Mouse (Mus musculus) forebrain, embryonic 16.5 days (tissue): ENCODE measurements around the gene Prdm8. TPM values are rescaled to one million over a fixed set of nuclear protein-coding genes. Genes with fewer than 3 reads are reported as not detected.

Experiments used
- ATAC-seq: fragments of 200-750 bp; cut with Nextera tagmentation; 2 replicates; pipeline ENCODE4 v1.8.0; 2017; ENCODE audit warnings: mild to moderate bottlenecking, moderate library complexity
- H3K27ac ChIP-seq: fragments of 300-500 bp; sonication (generic); 2 replicates; pipeline ENCODE4 v1.5.1; 2014; ENCODE audit warnings: low read length, control low read depth
- H3K27me3 ChIP-seq: fragments of 300-500 bp; sonication (generic); replicated peaks from 2 replicates; pipeline ENCODE4 v1.6.1; 2014; ENCODE audit warnings: low read length; ENCODE audit not compliant: control insufficient read depth, insufficient read depth
- H3K36me3 ChIP-seq: fragments of 300-500 bp; sonication (generic); 2 replicates; pipeline ENCODE4 v1.6.1; 2014; ENCODE audit not compliant: control insufficient read depth, insufficient read depth
- H3K4me1 ChIP-seq: fragments of 300-500 bp; sonication (generic); replicated peaks from 2 replicates; pipeline ENCODE4 v1.6.1; 2014; ENCODE audit warnings: low read length; ENCODE audit not compliant: control insufficient read depth, insufficient read depth
- H3K4me2 ChIP-seq: fragments of 300-500 bp; sonication (generic); 2 replicates; pipeline ENCODE4 v1.6.1; 2014; ENCODE audit warnings: mild to moderate bottlenecking, low read length, control low read depth
- H3K4me3 ChIP-seq: fragments of 300-500 bp; sonication (generic); replicated peaks from 2 replicates; pipeline ENCODE4 v1.5.1; 2014; ENCODE audit warnings: mild to moderate bottlenecking, low read length, control low read depth
- H3K9ac ChIP-seq: fragments of 300-500 bp; sonication (generic); replicated peaks from 2 replicates; pipeline ENCODE4 v1.6.1; 2014; ENCODE audit warnings: low read depth, low read length, control low read depth
- H3K9me3 ChIP-seq: fragments of 300-500 bp; sonication (generic); 2 replicates; pipeline ENCODE4 v1.6.1; 2016; ENCODE audit warnings: low read length; ENCODE audit not compliant: control insufficient read depth
- WGBS: fragments of 180-500 bp; shearing (Covaris S2); extraction: QIAGEN DNeasy Blood & Tissue Kit; methylation state at CpG from one replicate; pipeline ENCODE4 v1.1.7; 2014; 5-methylcytosine and 5-hydroxymethylcytosine counted together
- polyA plus RNA-seq: library from polyadenylated mRNA; unstranded; fragments of >200 nt; fragmentation: Nextera tagmentation; extraction: Ambion mirVana; gene quantifications from 2 replicates; pipeline ENCODE4 v1.2.1, GENCODE M21; 2015

The Prdm8 gene
- polyA plus RNA-seq, 1 experiment from 2014 or later, result 6.4 TPM

- Histone ChIP-seq H3K27ac (peak overlapping the region; percentile 31), H3K36me3 (no peaks in the 10 kb centered on the region), H3K4me3 (peak overlapping the region; percentile 52), H3K9me3 (no peaks in the 10 kb centered on the region), H3K4me2 (peak overlapping the region; percentile 55), H3K27me3 (peaks cover 31% of the 10 kb centered on the region), H3K9ac (peak overlapping the region; percentile 68), H3K4me1 (peaks cover 35% of the 10 kb centered on the region)
- WGBS, result 2% methylated on average over 14 of the region's 14 CpGs
- ATAC-seq, result no peak
Measured at GRCm38 (mm10) chr5:98183031-98183595, 16.1 kb downstream of the Prdm8 start.

GRCm38 (mm10) chr5:98184281-98184910 is 17.4 kb downstream of the Prdm8 start:
- Histone ChIP-seq H3K27ac (peak overlapping the region; percentile 7; the same call in 1 of the 2 replicates), H3K4me3 (peak overlapping the region; percentile 57), H3K9ac (peak overlapping the region; percentile 18), H3K4me1 (peaks cover 39% of the 10 kb centered on the region), H3K9me3 (no peaks in the 10 kb centered on the region), H3K4me2 (peak overlapping the region; percentile 80), H3K27me3 (peaks cover 36% of the 10 kb centered on the region), H3K36me3 (no peaks in the 10 kb centered on the region)
- ATAC-seq, result no peak
- WGBS, result 4% methylated on average over 17 of the region's 17 CpGs

GRCm38 (mm10) chr5:98184971-98185805 is 18.2 kb downstream of the Prdm8 start:
- Histone ChIP-seq H3K9me3 (no peaks in the 10 kb centered on the region), H3K27ac (peak overlapping the region; percentile 42), H3K4me2 (peak overlapping the region; percentile 80), H3K9ac (peak overlapping the region; percentile 64), H3K4me1 (peaks cover 39% of the 10 kb centered on the region), H3K4me3 (peak overlapping the region; percentile 57), H3K27me3 (peaks cover 39% of the 10 kb centered on the region), H3K36me3 (no peaks in the 10 kb centered on the region)
- under 1% methylated on average over 89 of the region's 89 CpGs for WGBS
- peak; percentile 68 for ATAC-seq

GRCm38 (mm10) chr5:98185806-98186751 is 19.1 kb downstream of the Prdm8 start:
- no peaks in the 10 kb centered on the region for H3K9me3 ChIP-seq
- H3K4me2 ChIP-seq, result peak overlapping the region; percentile 80
- peak overlapping the region; percentile 42 for H3K27ac ChIP-seq
- WGBS, result under 1% methylated on average over 84 of the region's 106 CpGs
- H3K9ac ChIP-seq, result peak overlapping the region; percentile 64
- H3K27me3 ChIP-seq, result peaks cover 40% of the 10 kb centered on the region
- peaks cover 32% of the 10 kb centered on the region for H3K4me1 ChIP-seq
- peak; percentile 49 for ATAC-seq
- H3K36me3 ChIP-seq, result no peaks in the 10 kb centered on the region
- peak overlapping the region; percentile 57 for H3K4me3 ChIP-seq

GRCm38 (mm10) chr5:98189181-98190180 is 22.5 kb downstream of the Prdm8 start:
- Histone ChIP-seq H3K4me2 (peak overlapping the region; percentile 38), H3K9me3 (no peaks in the 10 kb centered on the region), H3K27me3 (peaks cover 38% of the 10 kb centered on the region), H3K9ac (no peak overlapping the region), H3K4me1 (peaks cover 28% of the 10 kb centered on the region), H3K36me3 (no peaks in the 10 kb centered on the region), H3K4me3 (peak overlapping the region; percentile 15; the same call in 1 of the 2 replicates), H3K27ac (no peak overlapping the region)
- 1% methylated on average over 31 of the region's 31 CpGs for WGBS
- ATAC-seq, result no peak

GRCm38 (mm10) chr5:98192295-98192983 is 25.4 kb downstream of the Prdm8 start:
- no peak overlapping the region for H3K27ac ChIP-seq
- no peaks in the 10 kb centered on the region for H3K9me3 ChIP-seq
- peaks cover 24% of the 10 kb centered on the region for H3K27me3 ChIP-seq
- no peak overlapping the region for H3K4me2 ChIP-seq
- H3K9ac ChIP-seq, result no peak overlapping the region
- no peak for ATAC-seq
- 24% methylated on average over 4 of the region's 4 CpGs for WGBS
- no peaks in the 10 kb centered on the region for H3K36me3 ChIP-seq
- no peak overlapping the region for H3K4me3 ChIP-seq
- H3K4me1 ChIP-seq, result peaks cover 13% of the 10 kb centered on the region

GRCm38 (mm10) chr5:98194959-98195358 is 28.0 kb downstream of the Prdm8 start:
- Histone ChIP-seq H3K27me3 (peaks cover 8% of the 10 kb centered on the region; the same call in 1 of the 2 replicates), H3K4me2 (no peak overlapping the region), H3K4me3 (no peak overlapping the region), H3K9ac (no peak overlapping the region), H3K36me3 (no peaks in the 10 kb centered on the region), H3K27ac (no peak overlapping the region), H3K9me3 (no peaks in the 10 kb centered on the region), H3K4me1 (peaks cover 3% of the 10 kb centered on the region)
- WGBS, result 86% methylated on average over 1 of the region's 1 CpGs
- no peak for ATAC-seq
